In genomic region chr13:109547700-109548099, GRCm38 (mm10) we compare ENCODE assay signal across 8 mouse cellular contexts.
DNase-seq lines count a peak whose midpoint lies in the region; ATAC-seq and TF ChIP-seq lines count a peak whose summit lies in the region.

No protein-coding gene starts in this region.

- no peaks in the 10 kb centered on the region for H3K36me3 ChIP-seq in heart, embryonic 12.5 days
- no peaks in the 10 kb centered on the region for H3K36me3 ChIP-seq in intestine, embryonic 16.5 days (ENCODE audit: control insufficient read depth, insufficient read depth, low read length)
- no peaks in the 10 kb centered on the region for H3K36me3 ChIP-seq in midbrain, embryonic 14.5 days (ENCODE audit: control insufficient read depth, insufficient read depth, low read length)

- ATAC-seq in heart, embryonic 12.5 days (ENCODE audit: insufficient number of reproducible peaks, low FRiP score), result no peak
- peak; percentile 79 for ATAC-seq in intestine, embryonic 16.5 days
- peak; percentile 55; the same call in 1 of the 2 replicates for ATAC-seq in midbrain, embryonic 14.5 days (ENCODE audit: low FRiP score, low TSS enrichment)

- no peak overlapping the region for H3K27ac ChIP-seq in heart, embryonic 12.5 days (ENCODE audit: poor library complexity, severe bottlenecking)
- H3K27ac ChIP-seq in gastrocnemius, adult 2 months, result no peak overlapping the region
- H3K27ac ChIP-seq in intestine, embryonic 16.5 days (ENCODE audit: low read length), result no peak overlapping the region
- no peak overlapping the region for H3K27ac ChIP-seq in midbrain, embryonic 14.5 days (replicated peaks; ENCODE audit: low read depth, low read length)

- 29% methylated on average over 6 of the region's 6 CpGs for WGBS in heart, embryonic 12.5 days
- WGBS in intestine, embryonic 16.5 days, result 30% methylated on average over 6 of the region's 6 CpGs
- WGBS in midbrain, embryonic 14.5 days, result 37% methylated on average over 6 of the region's 6 CpGs

- no peak overlapping the region for H3K9ac ChIP-seq in heart, embryonic 12.5 days
- H3K9ac ChIP-seq in intestine, embryonic 16.5 days (ENCODE audit: low read depth, low read length), result no peak overlapping the region
- no peak overlapping the region for H3K9ac ChIP-seq in midbrain, embryonic 14.5 days (replicated peaks; ENCODE audit: low read length)

- intact Hi-C loops in gastrocnemius, adult 2 months (cut with DNase I), result loop anchor here (1.0 to 10.0 kb wide), 4 partner anchors 103 to 318 kb away; no protein-coding TSS in a partner anchor
- intact Hi-C loops in left cerebral cortex, postnatal 10 days (cut with DNase I), result loop anchor here (5.0 kb wide), 3 partner anchors 105 to 315 kb away; no protein-coding TSS in a partner anchor

- H3K4me1 ChIP-seq in heart, embryonic 12.5 days (replicated peaks), result no peaks in the 10 kb centered on the region
- no peaks in the 10 kb centered on the region for H3K4me1 ChIP-seq in intestine, embryonic 16.5 days (ENCODE audit: control insufficient read depth, insufficient read depth, low read length)
- 0 out of 2 replicates have a peak, but pooled peaks cover 8% of the 10 kb centered on the region for H3K4me1 ChIP-seq in midbrain, embryonic 14.5 days (ENCODE audit: control insufficient read depth, insufficient read depth, low read length)

- no peak overlapping the region for H3K4me2 ChIP-seq in heart, embryonic 12.5 days
- no peak overlapping the region for H3K4me2 ChIP-seq in intestine, embryonic 16.5 days (ENCODE audit: low read depth, low read length)
- H3K4me2 ChIP-seq in midbrain, embryonic 14.5 days (ENCODE audit: low read length), result no peak overlapping the region

- DNase-seq in heart, adult 18-20 months, result peak; percentile 73 to 88
- DNase-seq in cerebellum, postnatal 36 days, result peak; percentile 83 to 86
- peak; percentile 76 for DNase-seq in gastrocnemius, adult 2 months
- peak; percentile 66 to 80 for DNase-seq in left cerebral cortex, postnatal 10 days (ENCODE audit: extremely low spot score in 1 of 2, low spot score in 2 of 2)
- DNase-seq in midbrain, embryonic 14.5 days, result peak; percentile 90
- DNase-seq in spleen, adult 18-20 months, result peak; percentile 26 to 75

- TF ChIP-seq CTCF in gastrocnemius, adult 2 months (IDR thresholded peaks at IDR 0.05), result peak; percentile 71

- no peaks in the 10 kb centered on the region for H3K9me3 ChIP-seq in heart, embryonic 12.5 days (replicated peaks)
- H3K9me3 ChIP-seq in intestine, embryonic 16.5 days (ENCODE audit: control insufficient read depth, low read length), result no peaks in the 10 kb centered on the region
- no peaks in the 10 kb centered on the region for H3K9me3 ChIP-seq in midbrain, embryonic 14.5 days (ENCODE audit: control insufficient read depth, low read length)

- H3K27me3 ChIP-seq in heart, embryonic 12.5 days (replicated peaks), result no peaks in the 10 kb centered on the region
- no peaks in the 10 kb centered on the region for H3K27me3 ChIP-seq in intestine, embryonic 16.5 days (replicated peaks; ENCODE audit: control insufficient read depth, insufficient read depth, low read length)
- H3K27me3 ChIP-seq in midbrain, embryonic 14.5 days (ENCODE audit: control insufficient read depth, insufficient read depth, low read length), result no peaks in the 10 kb centered on the region

- H3K4me3 ChIP-seq in heart, embryonic 12.5 days, result no peak overlapping the region
- no peak overlapping the region for H3K4me3 ChIP-seq in gastrocnemius, adult 2 months
- H3K4me3 ChIP-seq in intestine, embryonic 16.5 days (ENCODE audit: low read length), result no peak overlapping the region
- H3K4me3 ChIP-seq in midbrain, embryonic 14.5 days (replicated peaks; ENCODE audit: low read depth, low read length), result no peak overlapping the region
